Mouse (Mus musculus): Measurements from ENCODE around the gene Abhd12.
"Not testable (repeated sequence)": the region's sequence is repeated elsewhere in the genome, so short reads cannot be mapped to it uniquely, and the experiment has no call there.

Gene Abhd12

GRCm38 (mm10) chr2:150904272-150904935, at the start of gene Abhd12:
Gene Abhd12 (minus strand): TSS chr2:150904741.
- peak; percentile 84 for DNase-seq (ENCODE audit: low read depth)

DNA sequence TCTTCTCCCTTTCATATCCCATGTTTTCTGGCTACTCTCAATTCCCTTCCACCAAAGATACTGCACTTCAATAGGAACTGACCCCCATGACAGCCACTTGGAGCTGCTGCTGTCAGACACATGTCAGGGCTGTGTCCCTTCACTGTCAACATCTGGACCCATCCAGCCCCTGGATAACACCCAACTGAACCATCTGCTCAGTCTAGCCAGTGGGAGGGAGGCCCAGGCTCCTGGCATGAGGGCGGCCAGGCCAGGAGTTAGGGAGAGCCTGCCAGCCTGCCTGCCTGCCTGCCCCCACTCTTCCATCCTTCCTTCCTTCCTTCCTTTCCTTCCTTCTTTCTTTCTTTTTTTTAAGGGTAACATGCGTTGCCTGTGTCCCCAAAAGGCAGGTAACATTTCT, 46.7 kb upstream of the Abhd12 start:
- DNase-seq (ENCODE audit: low read depth): no peak

DNA sequence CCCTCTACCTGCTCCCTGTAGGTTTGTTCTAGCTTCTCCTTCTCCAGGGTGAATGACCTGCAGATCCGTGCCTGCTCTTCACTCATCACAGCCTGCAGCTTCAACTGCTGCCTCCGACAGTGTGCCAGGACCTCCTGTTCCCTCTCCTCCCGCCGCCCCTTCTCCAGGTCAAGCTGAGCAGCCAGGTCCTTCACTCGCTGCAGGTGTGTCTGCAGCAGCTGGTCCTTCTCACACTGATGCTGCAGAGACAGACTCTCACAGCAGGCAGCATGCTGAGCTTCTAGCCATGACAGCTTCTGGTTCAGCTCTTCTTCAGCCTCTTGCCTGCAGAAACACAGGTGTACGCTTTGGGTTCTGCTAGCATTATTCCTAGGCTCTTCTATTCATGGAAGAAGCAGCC, 45.5 kb upstream of the Abhd12 start:
- no peak for DNase-seq (ENCODE audit: low read depth)

DNA sequence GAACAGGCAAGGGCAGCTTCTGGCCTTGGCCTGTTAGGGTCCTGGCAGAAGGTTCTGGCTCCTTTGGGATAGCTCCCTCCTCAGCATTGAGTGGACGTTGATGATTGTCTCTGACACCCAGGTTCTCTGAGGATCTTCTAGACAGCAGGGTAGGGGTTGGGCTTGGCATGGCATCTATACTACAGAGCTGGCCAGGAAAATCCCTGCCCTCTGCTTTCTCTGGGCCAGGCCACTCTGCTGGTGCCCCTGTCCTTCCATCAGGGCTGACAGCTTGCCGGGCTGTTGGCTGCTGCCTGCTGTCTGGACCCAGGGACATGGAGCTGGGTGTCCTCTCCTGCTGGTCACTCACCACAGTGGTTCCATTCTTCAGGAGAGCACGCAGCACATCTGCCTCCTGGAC, 45.1 kb upstream of the Abhd12 start:
- DNase-seq (ENCODE audit: low read depth): no peak

- DNase-seq (ENCODE audit: low read depth): no peak
These were observed 44.2 kb upstream of the Abhd12 start for GRCm38 (mm10) chr2:150948786-150949185.

GRCm38 (mm10) chr2:150947880-150948611, 43.5 kb upstream of the Abhd12 start:
- not testable (repeated sequence) for DNase-seq (ENCODE audit: low read depth)

- DNase-seq (ENCODE audit: low read depth): not testable (repeated sequence)
These were observed 42.8 kb upstream of the Abhd12 start for GRCm38 (mm10) chr2:150947341-150947740.

GRCm38 (mm10) chr2:150944017-150944416, 39.5 kb upstream of the Abhd12 start:
- DNase-seq (ENCODE audit: low read depth): no peak

DNA sequence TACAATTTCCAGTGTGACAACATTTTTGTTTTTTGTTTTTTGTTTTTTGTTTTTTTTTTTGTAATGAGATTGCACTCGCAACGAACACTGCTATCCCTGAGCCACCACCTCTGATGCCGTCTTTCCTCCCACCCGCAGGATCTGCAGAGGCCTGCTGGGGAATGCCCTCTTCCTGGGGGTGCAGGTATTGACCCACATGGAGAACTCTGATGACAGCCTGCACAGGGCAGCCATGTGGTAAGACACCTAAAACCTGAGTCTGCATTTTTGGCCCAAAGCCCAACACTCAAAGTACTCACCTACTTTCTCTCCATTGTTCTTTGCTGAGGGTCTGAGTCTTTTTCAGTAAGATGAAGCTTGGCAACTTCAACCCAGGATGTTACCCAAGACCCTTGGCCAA, 30.1 kb upstream of the Abhd12 start:
- no peak for DNase-seq (ENCODE audit: low read depth)

DNA sequence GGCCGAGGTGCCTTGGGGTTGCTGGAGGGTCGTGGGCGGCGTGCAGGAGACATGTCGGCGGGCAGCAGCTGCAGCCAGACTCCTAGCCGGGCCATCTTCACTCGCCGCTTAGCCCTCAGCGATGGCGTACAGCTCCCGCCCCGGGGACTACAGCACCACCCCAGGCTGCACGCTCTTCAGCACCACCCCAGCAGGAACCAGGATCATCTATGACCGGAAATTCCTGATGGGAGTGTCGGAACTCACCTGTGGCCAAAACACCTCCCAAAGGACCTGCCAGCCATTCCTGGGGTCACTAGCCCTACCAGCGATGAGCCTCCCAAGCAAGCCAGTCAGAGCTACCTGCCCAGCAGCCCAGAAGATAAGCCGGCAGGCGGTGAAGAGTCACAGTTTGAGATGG, 28.9 kb upstream of the Abhd12 start:
- DNase-seq (ENCODE audit: low read depth): no peak

DNA sequence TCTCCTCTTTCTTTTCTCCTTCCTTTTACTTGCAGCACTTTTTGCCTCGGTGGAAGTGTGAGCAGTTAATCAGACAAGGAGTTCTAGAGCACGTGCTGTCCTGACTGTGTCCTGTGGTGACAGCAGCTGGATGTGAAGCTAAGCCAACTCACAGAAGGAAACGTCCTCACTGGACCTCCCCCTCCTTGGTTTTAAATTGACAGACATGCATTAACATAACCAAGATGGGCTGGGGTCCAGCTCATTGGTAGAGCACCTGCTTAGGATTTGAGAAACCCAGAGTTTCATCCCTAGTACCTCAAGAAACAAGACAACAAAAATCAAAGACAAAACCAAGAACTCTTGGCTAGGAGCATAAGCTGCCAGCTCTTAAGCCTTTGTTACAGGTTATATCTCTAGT, 26.3 kb upstream of the Abhd12 start:
- DNase-seq (ENCODE audit: low read depth): no peak

DNA sequence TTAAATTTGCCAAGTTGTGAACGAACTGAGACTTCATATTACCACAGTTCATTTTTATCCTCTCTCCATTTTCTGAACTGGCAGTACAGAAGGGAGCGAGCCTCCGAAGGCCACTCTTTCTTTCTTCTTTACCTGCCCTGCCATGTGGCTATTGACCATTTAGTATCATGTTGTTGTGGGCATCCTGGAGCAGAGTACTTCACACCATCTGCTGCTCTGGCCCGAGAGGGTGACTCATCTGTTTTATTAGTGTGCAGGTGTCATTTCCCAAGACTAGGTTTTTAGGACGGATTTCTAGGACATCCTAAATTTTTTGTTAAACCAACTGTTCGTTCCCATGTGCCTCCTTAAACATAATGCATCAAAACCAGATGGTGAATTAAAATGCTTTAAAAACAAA, 24.6 kb upstream of the Abhd12 start:
- DNase-seq (ENCODE audit: low read depth): no peak

DNA sequence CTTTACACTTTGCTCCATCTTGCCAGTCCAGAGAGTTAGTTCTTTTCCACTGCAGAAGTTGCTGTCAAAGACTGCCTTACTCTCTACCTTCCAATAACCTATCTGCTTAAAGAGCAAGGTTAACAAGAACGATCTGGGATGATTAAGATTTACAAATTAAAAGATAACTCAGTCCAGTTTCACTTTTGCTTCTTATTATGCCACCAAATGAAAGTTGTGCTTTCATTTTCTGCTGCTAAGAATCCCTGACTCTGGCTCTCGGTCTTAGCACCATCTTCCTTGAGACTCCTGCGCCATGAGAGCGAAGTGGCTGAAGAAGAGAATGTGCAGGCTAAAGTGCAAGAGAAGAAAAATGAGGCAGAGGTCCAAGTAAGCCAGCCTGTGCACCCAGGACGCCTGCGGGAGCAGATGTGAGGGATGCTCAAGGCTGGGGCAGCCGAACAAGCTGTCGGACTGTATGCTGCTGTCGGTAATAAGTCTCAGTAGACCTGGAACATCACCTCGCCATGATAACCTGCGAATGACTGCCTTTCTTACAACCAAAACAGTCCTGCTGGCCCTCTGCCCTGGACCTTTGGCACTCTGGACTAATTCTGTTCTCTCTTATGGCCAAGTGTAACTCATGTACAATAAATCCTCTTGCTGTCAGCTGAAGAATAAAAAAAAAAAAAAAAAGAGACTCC, 22.6 kb upstream of the Abhd12 start:
- no peak for DNase-seq (ENCODE audit: low read depth)

- DNase-seq (ENCODE audit: low read depth): no peak
These were observed 19.0 kb upstream of the Abhd12 start for GRCm38 (mm10) chr2:150923505-150923904.

- DNase-seq (ENCODE audit: low read depth): no peak
These were observed 18.5 kb upstream of the Abhd12 start for GRCm38 (mm10) chr2:150923026-150923425.

DNA sequence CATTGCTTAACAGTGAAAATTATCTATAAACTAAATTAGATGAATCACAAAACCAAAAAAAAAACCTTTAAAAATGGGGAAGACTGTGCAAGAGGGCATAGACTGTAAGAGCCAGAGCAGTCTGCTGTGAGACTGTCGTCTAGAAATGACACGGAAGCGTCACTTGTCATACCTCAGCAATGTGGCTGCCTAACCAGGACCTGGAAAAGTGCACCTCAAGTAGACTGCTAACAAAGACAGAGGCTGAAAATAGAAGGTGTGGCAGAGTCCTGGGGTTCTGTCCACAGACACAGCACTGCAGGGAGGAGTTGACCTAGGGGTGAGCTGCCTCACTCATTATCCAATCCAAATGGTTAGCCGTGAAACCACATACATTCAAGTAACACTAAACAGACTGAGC, 17.6 kb upstream of the Abhd12 start:
- no peak for DNase-seq (ENCODE audit: low read depth)

DNA sequence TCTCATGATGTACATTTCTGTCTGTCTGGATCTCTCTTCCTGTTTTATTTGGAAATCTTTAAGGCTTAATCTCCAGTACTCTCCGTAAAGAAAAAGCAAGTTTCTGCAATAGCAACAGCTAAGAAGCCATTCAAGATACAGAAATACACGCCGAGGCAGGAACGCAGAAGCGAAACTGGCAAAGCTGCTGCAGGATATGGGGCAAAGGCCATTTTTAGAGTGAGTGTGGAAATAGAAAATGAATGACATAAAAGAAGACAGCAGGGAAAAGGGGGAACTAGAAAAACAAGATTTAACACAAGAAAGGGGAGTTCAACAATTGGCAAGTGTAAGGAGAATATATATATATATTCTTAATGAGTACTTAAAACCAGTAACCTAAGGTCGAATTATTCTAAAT, 17.2 kb upstream of the Abhd12 start:
- no peak for DNase-seq (ENCODE audit: low read depth)

DNA sequence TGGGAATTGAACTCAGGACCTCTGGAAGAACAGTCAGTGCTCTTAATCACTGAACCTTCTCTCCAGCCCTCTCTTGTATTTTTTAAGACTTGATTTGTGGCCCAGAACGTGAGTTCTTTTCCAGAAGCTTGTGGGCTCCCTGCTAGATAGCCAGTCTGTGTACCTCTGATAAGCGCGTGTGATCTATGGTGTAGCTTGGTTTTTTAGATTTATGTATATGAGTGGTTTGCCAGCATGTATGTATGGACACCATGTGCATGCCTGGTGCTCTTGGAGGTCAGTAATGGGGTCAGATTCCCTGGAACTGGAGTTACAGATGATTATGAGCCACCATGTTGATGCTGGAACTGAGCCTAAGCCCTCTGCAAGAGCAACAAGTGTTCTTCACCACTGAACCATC, 16.0 kb upstream of the Abhd12 start:
- DNase-seq (ENCODE audit: low read depth): no peak

DNA sequence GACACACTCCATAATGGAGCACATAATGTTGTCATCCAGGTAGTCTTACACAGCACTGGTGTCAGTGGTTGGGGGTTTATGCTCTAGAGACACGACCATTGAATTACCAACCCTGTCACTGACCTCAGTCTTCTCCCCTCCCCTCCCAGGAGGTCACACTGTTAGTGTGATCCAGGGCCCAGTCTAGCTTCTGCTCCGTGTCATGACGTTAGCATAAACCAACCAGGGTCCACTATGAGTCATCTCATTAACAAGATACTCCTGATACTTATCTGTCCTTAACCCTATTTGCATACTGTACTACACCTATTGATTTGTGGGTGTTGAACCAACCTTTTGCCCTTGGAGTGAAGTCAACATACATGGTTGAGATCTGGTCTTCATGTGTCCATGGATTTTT, 14.2 kb upstream of the Abhd12 start:
- no peak for DNase-seq (ENCODE audit: low read depth)

DNA sequence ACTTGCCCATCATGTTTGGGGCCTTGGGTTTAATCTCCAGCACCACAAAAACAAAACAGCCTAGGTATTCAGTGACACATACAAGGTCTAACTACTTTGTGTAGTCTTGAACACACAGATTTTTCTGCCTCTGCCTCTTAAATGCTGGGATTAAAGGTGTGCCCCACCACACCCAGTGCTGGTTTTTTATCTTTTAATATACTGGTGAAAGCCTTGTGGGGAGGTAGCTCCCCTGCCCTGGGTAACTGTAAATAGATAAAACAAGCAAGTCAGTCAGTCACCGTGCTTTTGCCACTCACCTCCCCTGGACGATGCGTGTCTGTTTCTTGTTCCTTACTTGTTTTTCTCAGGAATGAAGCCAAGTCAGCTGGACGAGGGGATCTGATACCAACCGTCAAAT, 11.2 kb upstream of the Abhd12 start:
- DNase-seq (ENCODE audit: low read depth): no peak

- no peak for DNase-seq (ENCODE audit: low read depth)
These were observed 10.4 kb upstream of the Abhd12 start for GRCm38 (mm10) chr2:150914781-150915515.

GRCm38 (mm10) chr2:150910295-150910881, 5.8 kb upstream of the Abhd12 start:
- DNase-seq (ENCODE audit: low read depth): no peak
